Mouse (Mus musculus): Measurements from ENCODE around the gene Olfr390. TPM values are rescaled to one million over a fixed set of nuclear protein-coding genes. Genes with fewer than 3 reads are reported as not detected.

Gene Olfr390
- polyA plus RNA-seq (2015; fragmentation: Nextera tagmentation; extraction: Ambion mirVana) = not detected in 2 replicates

- Histone ChIP-seq H3K4me3 (replicated peaks) (no peak within 1 kb of the TSS), H3K4me1 (no peaks in the 10 kb centered on the region), H3K4me2 (no peak within 1 kb of the TSS), H3K27me3 (no peaks in the 10 kb centered on the region), H3K27ac (no peak within 1 kb of the TSS), H3K9ac (no peak within 1 kb of the TSS), H3K36me3 (no peaks in the 10 kb centered on the region), H3K9me3 (replicated peaks) (no peaks in the 10 kb centered on the region)
- no peak for ATAC-seq (replicated peaks; ENCODE audit: low FRiP score)
- 70% methylated on average over 1 of the region's 1 CpGs for WGBS
Measured at GRCm38 (mm10) chr11:73782664-73783063, at the start of gene Olfr390. Gene Olfr390, plus strand, starts transcription at chr11:73782964.

DNA sequence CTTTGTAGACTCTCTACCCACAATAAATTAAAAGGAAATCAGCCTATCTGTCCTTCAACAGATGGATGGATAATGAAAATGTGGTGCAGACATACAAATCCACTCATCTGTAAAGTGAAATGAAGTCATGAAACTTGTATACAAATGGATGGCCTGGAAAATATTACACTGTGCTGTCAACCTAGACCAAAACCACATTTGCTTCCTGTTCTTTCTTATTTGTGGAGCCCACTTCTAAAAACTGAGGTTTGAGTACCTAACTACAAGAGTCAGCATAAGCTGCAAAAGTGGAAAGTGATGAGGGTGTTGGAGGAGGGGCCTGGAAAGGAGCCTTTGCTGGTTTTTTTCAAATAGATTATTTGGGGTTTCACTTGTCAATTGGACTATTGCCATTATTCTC is 23.6 kb upstream of the Olfr390 start:
- Histone ChIP-seq H3K4me2 (no peak overlapping the region), H3K4me3 (replicated peaks) (no peak overlapping the region), H3K9me3 (replicated peaks) (no peaks in the 10 kb centered on the region; the same call in 1 of the 2 replicates), H3K36me3 (no peaks in the 10 kb centered on the region), H3K27me3 (no peaks in the 10 kb centered on the region), H3K27ac (no peak overlapping the region), H3K4me1 (no peaks in the 10 kb centered on the region), H3K9ac (no peak overlapping the region)
- ATAC-seq (replicated peaks; ENCODE audit: low FRiP score) = no peak

DNA sequence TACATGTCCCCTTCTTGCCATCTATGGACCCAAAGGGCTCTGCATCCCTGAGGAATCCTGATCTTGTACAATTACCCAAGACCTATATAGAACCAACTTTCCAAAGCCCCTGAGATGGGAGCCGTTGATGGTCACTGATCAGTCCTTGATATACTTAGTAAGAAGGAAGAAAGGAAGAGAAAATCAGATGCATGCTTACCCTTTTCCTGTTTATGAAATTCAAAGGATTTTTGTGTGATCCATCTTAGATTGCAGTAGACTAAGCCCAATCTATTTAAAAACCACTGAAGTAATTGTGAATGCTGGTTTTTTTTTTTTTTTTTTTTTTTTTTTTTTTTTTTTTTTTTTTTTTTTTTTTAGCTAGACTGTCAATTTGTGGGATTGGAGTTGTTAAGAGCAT is 2.2 kb upstream of the Olfr390 start, which contains the start of gene Olfr389:
Gene Olfr389, minus strand, starts transcription at position 101 of the 400 bp plus-strand sequence.
- Histone ChIP-seq H3K4me2 (no peak within 1 kb of the TSS), H3K27ac (no peak within 1 kb of the TSS), H3K4me3 (replicated peaks) (no peak within 1 kb of the TSS), H3K9ac (no peak within 1 kb of the TSS), H3K36me3 (no peaks in the 10 kb centered on the region), H3K27me3 (no peaks in the 10 kb centered on the region), H3K4me1 (no peaks in the 10 kb centered on the region), H3K9me3 (replicated peaks) (no peaks in the 10 kb centered on the region)
- no peak for ATAC-seq (replicated peaks; ENCODE audit: low FRiP score)
- 88% methylated on average over 1 of the region's 1 CpGs for WGBS

DNA sequence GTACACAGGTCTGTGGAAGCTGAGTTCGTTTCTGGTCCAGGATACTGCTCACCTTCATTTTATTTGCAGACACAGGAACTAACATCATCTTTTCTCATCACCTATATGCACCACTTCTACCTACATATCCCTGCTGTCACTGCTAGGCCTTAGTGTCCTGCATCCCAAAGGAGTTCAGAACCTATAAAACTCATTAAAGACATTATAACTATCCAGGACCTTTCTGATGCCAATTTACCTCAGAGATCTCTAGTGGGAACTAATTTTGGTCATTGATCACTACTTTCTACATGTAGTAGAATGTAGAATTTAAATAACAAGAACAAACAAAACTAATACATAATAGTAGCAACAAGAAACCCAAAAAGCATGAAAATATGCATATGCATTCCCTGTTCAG is 20.2 kb downstream of the Olfr390 start, which contains the start of gene Olfr391-ps:
Gene Olfr391-ps, minus strand, starts transcription at position 101 of the 400 bp plus-strand sequence.
- no peak within 1 kb of the TSS for H3K27ac ChIP-seq
- no peaks in the 10 kb centered on the region for H3K9me3 ChIP-seq (replicated peaks)
- no peak for ATAC-seq (replicated peaks; ENCODE audit: low FRiP score)
- no peaks in the 10 kb centered on the region for H3K36me3 ChIP-seq
- no peaks in the 10 kb centered on the region for H3K4me1 ChIP-seq
- no peak within 1 kb of the TSS for H3K9ac ChIP-seq
- no peak within 1 kb of the TSS for H3K4me3 ChIP-seq (replicated peaks)
- no peak within 1 kb of the TSS for H3K4me2 ChIP-seq
- H3K27me3 ChIP-seq = no peaks in the 10 kb centered on the region
- 32% methylated on average over 1 of the region's 1 CpGs for WGBS

DNA sequence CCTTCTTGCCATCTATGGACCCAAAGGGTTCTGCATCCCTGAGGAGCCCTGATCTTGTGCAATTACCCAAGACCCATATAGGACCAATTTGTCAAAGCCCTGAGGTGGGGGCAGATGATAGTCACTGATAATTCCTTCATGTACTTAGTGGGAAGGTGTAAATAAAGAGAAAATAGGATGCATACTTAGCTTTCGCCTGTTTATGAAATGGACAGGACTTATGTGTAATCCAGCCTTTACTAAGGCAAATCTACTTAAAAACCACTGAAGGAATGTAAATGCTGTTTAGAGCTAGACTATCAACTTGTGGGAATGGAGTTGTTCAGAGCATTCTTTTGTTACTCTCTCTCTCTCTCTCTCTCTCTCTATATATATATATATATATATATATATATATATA is 34.2 kb downstream of the Olfr390 start, which contains the start of gene Olfr392:
Gene Olfr392, minus strand, starts transcription at position 101 of the 400 bp plus-strand sequence.
- Histone ChIP-seq H3K27ac (no peak within 1 kb of the TSS), H3K4me1 (no peaks in the 10 kb centered on the region), H3K36me3 (no peaks in the 10 kb centered on the region), H3K4me3 (replicated peaks) (no peak within 1 kb of the TSS), H3K9me3 (replicated peaks) (no peaks in the 10 kb centered on the region), H3K9ac (no peak within 1 kb of the TSS), H3K4me2 (no peak within 1 kb of the TSS), H3K27me3 (no peaks in the 10 kb centered on the region)
- ATAC-seq (replicated peaks; ENCODE audit: low FRiP score) = no peak
- 100% methylated on average over 1 of the region's 1 CpGs for WGBS

Other genes with a start within 250 kb of the Olfr390 start
- gene Olfr385, start 190.0 kb upstream of the Olfr390 start, polyA plus RNA-seq (2015; fragmentation: Nextera tagmentation; extraction: Ambion mirVana) = not detected in 2 replicates
- gene Olfr384, start 184.4 kb upstream of the Olfr390 start, polyA plus RNA-seq (2015; fragmentation: Nextera tagmentation; extraction: Ambion mirVana) = not detected in 2 replicates
- gene Zfp735, start 94.2 kb upstream of the Olfr390 start, polyA plus RNA-seq (2015; fragmentation: Nextera tagmentation; extraction: Ambion mirVana) = not detected in 2 replicates
- not detected in 2 replicates for gene Olfr389, start 2.3 kb upstream of the Olfr390 start, polyA plus RNA-seq (2015; fragmentation: Nextera tagmentation; extraction: Ambion mirVana)
- gene Olfr391-ps, start 20.1 kb downstream of the Olfr390 start, polyA plus RNA-seq (2015; fragmentation: Nextera tagmentation; extraction: Ambion mirVana) = not detected in 2 replicates
- not detected in 2 replicates for gene Olfr392, start 34.1 kb downstream of the Olfr390 start, polyA plus RNA-seq (2015; fragmentation: Nextera tagmentation; extraction: Ambion mirVana)
- not detected in 2 replicates for gene Olfr393, start 68.5 kb downstream of the Olfr390 start, polyA plus RNA-seq (2015; fragmentation: Nextera tagmentation; extraction: Ambion mirVana)
- not detected in 2 replicates for gene Olfr394, start 107.8 kb downstream of the Olfr390 start, polyA plus RNA-seq (2015; fragmentation: Nextera tagmentation; extraction: Ambion mirVana)
- gene Olfr395, start 126.3 kb downstream of the Olfr390 start, polyA plus RNA-seq (2015; fragmentation: Nextera tagmentation; extraction: Ambion mirVana) = not detected in 2 replicates
- not detected in 2 replicates for gene Olfr23, start 153.7 kb downstream of the Olfr390 start, polyA plus RNA-seq (2015; fragmentation: Nextera tagmentation; extraction: Ambion mirVana)
- not detected in 2 replicates for gene Olfr397, start 177.9 kb downstream of the Olfr390 start, polyA plus RNA-seq (2015; fragmentation: Nextera tagmentation; extraction: Ambion mirVana)
- gene Olfr398, start 207.4 kb downstream of the Olfr390 start, polyA plus RNA-seq (2015; fragmentation: Nextera tagmentation; extraction: Ambion mirVana) = not detected in 2 replicates